Mouse (Mus musculus) erythroblast, embryonic 14.5 days (primary cell): ENCODE data around the gene Prdx1.
"Not testable (repeated sequence)": the region's sequence is repeated elsewhere in the genome, so short reads cannot be mapped to it uniquely, and the experiment has no call there.

Experiments
- GATA1 ChIP-seq: IDR thresholded peaks from 2 replicates; pipeline ENCODE4 v1.6.1; 2012; ENCODE audit warnings: low read length, inconsistent platforms, mixed read lengths
- TAL1 ChIP-seq: IDR thresholded peaks from 3 replicates; pipeline ENCODE4 v1.6.1; 2012; ENCODE audit warnings: low read length, inconsistent platforms, mixed read lengths

- TF ChIP-seq GATA1, TAL1: not testable (repeated sequence)
Observed at GRCm38 (mm10) chr4:116659916-116660315, 25.4 kb upstream of the Prdx1 start.
